Mouse (Mus musculus) stomach, embryonic 14.5 days (tissue): ENCODE data around the gene Gm11084. TPM values are rescaled to one million over a fixed set of nuclear protein-coding genes. Genes with fewer than 3 reads are reported as not detected.
A peak's percentile ranks its signal among the peaks of the same experiment; 100 is the strongest.

Experiments used
- ATAC-seq: fragments of 200-750 bp; cut with Nextera tagmentation; 2 replicates; pipeline ENCODE4 v1.8.0; 2017; ENCODE audit warnings: low read depth, moderate TSS enrichment; ENCODE audit not compliant: insufficient number of reproducible peaks, insufficient read depth, low FRiP score
- H3K27ac ChIP-seq: fragments of 300-500 bp; sonication (generic); 2 replicates; pipeline ENCODE4 v1.5.1; 2014; ENCODE audit warnings: mild to moderate bottlenecking, low read length, moderate library complexity, mixed read lengths
- H3K27me3 ChIP-seq: fragments of 300-500 bp; sonication (generic); 2 replicates; pipeline ENCODE4 v1.6.1; 2014; ENCODE audit warnings: low read length, control low read depth, mixed read lengths; ENCODE audit not compliant: control insufficient read depth, insufficient read depth
- H3K36me3 ChIP-seq: fragments of 300-500 bp; sonication (generic); 2 replicates; pipeline ENCODE4 v1.6.1; 2014; ENCODE audit warnings: mild to moderate bottlenecking, control low read depth, low read length, moderate library complexity, mixed read lengths; ENCODE audit not compliant: control insufficient read depth, insufficient read depth
- H3K4me1 ChIP-seq: fragments of 300-500 bp; sonication (generic); 2 replicates; pipeline ENCODE4 v1.6.1; 2014; ENCODE audit warnings: low read length, control low read depth, mixed read lengths; ENCODE audit not compliant: control insufficient read depth, insufficient read depth
- H3K4me2 ChIP-seq: fragments of 300-500 bp; sonication (generic); replicated peaks from 2 replicates; pipeline ENCODE4 v1.6.1; 2014; ENCODE audit warnings: low read depth, low read length, control low read depth
- H3K4me3 ChIP-seq: fragments of 300-500 bp; sonication (generic); 2 replicates; pipeline ENCODE4 v1.5.1; 2014; ENCODE audit warnings: low read depth, low read length, control low read depth
- H3K9ac ChIP-seq: fragments of 300-500 bp; sonication (generic); replicated peaks from 2 replicates; pipeline ENCODE4 v1.6.1; 2014; ENCODE audit warnings: low read depth, mild to moderate bottlenecking, control low read depth, low read length, moderate library complexity, mixed read lengths
- H3K9me3 ChIP-seq: fragments of 300-500 bp; sonication (generic); 2 replicates; pipeline ENCODE4 v1.6.1; 2016; ENCODE audit warnings: low read depth, low read length, control low read depth; ENCODE audit not compliant: control insufficient read depth
- WGBS: fragments of 180-500 bp; shearing (Covaris S2); extraction: QIAGEN DNeasy Blood & Tissue Kit; methylation state at CpG from one replicate; pipeline ENCODE4 v1.1.7; 2014; 5-methylcytosine and 5-hydroxymethylcytosine counted together
- polyA plus RNA-seq: library from polyadenylated mRNA; unstranded; fragments of >200 nt; fragmentation: Nextera tagmentation; extraction: Ambion mirVana; gene quantifications from 2 replicates; pipeline ENCODE4 v1.2.1, GENCODE M21; 2014

The Gm11084 gene
- polyA plus RNA-seq, 1 experiment from 2014 or later: not detected

DNA sequence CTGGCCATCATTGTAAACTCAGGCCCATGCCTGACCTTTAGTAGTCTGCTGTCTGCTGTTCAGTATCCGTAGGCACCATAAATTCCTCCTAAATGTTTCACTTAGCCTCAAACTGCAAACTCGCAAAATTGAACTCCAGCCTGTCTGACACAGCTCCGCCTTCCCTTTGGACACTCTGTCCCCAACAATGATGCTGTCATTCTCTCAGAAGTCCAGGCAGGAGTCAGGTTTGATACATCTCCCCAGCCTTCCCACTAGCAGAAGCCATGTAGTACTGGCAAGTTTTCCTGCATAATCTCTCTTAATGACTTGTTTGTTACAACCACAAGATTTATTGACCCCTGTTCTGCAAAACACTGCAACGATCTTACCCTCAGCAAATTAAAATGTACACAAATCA lies 1.7 kb downstream of the Gm11084 start:
- Histone ChIP-seq H3K4me1 (no peaks in the 10 kb centered on the region), H3K4me2 (no peak overlapping the region), H3K27ac (no peak overlapping the region), H3K36me3 (no peaks in the 10 kb centered on the region), H3K27me3 (no peaks in the 10 kb centered on the region), H3K9me3 (peaks cover 4% of the 10 kb centered on the region; the same call in 1 of the 2 replicates), H3K4me3 (no peak overlapping the region), H3K9ac (no peak overlapping the region)
- no peak for ATAC-seq
- 57% methylated on average over 4 of the region's 4 CpGs for WGBS

DNA sequence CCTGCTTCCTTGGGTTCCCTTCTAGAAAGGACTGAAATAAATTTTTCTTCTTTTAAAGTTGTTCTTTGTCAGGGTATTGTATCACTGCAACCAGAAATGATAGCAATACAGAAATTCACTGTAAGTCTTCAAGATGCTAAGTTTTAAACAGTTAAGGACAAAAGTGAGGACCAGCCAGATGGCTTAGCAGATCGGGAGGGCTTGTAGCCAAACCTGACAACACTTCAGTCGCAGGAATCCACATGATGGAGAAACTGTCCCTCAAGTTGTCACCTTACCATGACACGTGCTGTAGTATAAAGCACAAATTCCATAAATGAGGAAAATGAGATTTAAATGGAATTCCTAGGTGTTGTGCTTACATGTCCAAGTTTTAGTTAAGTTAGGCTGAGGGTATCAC lies 3.3 kb downstream of the Gm11084 start:
- Histone ChIP-seq H3K4me3 (no peak overlapping the region), H3K4me1 (no peaks in the 10 kb centered on the region), H3K36me3 (no peaks in the 10 kb centered on the region), H3K4me2 (no peak overlapping the region), H3K9me3 (no peaks in the 10 kb centered on the region; the same call in 1 of the 2 replicates), H3K27me3 (no peaks in the 10 kb centered on the region), H3K9ac (no peak overlapping the region), H3K27ac (no peak overlapping the region)
- WGBS: 84% methylated on average over 3 of the region's 3 CpGs
- ATAC-seq: no peak

DNA sequence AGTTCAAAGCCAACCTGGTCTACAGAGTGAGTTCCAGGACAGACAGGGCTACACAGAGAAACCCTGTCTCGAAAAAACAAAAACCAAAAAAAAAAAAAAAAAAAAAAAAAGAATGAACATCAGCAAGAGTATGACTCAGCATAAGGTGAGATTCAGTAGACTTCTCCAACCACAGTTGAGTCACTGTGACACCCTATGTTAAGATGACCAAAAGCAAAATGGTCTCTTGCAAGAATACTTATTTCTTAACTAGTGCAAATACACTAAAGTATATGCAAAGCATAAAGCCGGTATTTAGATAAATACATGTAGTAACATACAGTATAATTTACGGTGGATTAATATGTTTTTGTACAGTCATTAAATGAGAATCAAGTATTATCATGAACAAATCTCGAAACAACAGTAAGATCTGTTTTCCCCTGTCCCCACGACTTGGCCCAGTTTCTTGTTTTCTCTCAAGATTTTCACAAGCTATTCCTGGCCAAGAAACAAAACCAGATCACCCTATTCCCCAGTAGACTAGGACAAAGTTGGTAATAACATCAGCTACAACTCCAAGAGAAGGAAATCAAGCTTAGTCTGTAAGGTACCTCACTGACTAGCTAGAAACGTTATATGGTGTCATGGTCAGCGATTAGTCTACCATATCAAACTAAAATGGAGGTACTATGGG lies 4.3 kb downstream of the Gm11084 start:
- no peak overlapping the region for H3K27ac ChIP-seq
- H3K9me3 ChIP-seq: no peaks in the 10 kb centered on the region
- no peak overlapping the region for H3K4me3 ChIP-seq
- H3K27me3 ChIP-seq: no peaks in the 10 kb centered on the region
- ATAC-seq: no peak
- WGBS: 92% methylated on average over 7 of the region's 7 CpGs
- H3K4me1 ChIP-seq: no peaks in the 10 kb centered on the region
- no peaks in the 10 kb centered on the region for H3K36me3 ChIP-seq
- H3K9ac ChIP-seq: no peak overlapping the region
- H3K4me2 ChIP-seq: no peak overlapping the region

DNA sequence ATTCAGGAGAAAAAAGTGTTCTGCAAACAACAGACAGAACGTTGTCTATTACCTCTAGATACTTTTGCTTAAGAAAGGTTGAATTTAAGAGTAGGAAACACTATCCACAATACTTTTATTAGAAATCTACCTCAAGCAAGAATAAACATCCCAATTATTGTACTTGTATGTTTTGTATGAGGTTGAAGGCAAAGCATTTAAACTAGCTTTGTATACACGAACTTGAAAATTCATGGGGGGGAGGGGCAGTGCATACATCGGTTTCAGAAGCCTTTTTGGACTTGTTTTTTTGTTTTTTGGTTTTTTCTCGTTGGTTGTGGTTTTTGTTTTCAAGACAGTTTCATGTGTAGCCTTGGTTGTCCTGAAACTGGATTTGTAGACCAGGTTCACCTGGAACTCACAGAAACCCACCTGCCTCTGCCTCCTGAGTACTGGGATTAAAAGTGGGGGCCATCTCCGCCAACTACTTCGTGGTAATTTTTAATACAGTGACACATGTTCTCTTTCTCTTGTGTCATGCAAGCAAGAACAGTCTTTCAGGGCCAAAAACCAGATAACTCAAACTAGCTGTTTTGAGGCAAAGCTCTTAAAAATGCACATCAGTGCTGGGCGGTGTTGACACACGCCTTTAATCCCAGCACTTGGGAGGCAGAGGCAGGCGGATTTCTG lies 4.9 kb downstream of the Gm11084 start:
- H3K9ac ChIP-seq: no peak overlapping the region

DNA sequence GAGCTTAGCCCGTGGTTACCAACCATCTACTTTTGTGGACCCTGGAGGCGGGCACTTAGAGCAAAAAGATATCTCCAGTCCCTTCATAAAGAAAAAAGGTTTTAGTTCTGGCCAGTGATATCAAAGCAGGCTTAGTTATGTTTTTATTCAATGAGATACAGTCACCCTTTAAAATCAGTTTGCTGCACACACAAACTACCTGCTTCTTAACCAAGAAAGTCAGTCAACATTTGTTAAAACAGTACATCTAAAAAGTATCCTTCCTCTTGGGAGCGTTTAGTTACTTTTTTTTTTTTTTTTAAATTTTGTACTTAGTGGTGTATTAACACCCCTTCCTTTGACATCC lies 5.5 kb downstream of the Gm11084 start:
- H3K27ac ChIP-seq: peak overlapping the region; percentile 100
- ATAC-seq: no peak
- H3K4me3 ChIP-seq: peak overlapping the region; percentile 98
- no peaks in the 10 kb centered on the region for H3K9me3 ChIP-seq
- WGBS: 14% methylated on average over 3 of the region's 3 CpGs
- peak overlapping the region; percentile 50 for H3K4me2 ChIP-seq
- H3K9ac ChIP-seq: peak overlapping the region; percentile 99
- H3K4me1 ChIP-seq: peaks cover 1% of the 10 kb centered on the region; the same call in 1 of the 2 replicates
- no peaks in the 10 kb centered on the region; the same call in 1 of the 2 replicates for H3K36me3 ChIP-seq
- H3K27me3 ChIP-seq: no peaks in the 10 kb centered on the region

More for the DNA sequence above, 4.9 kb downstream of the Gm11084 start:
- peak overlapping the region; percentile 98 for H3K4me3 ChIP-seq
- H3K27ac ChIP-seq: peak overlapping the region; percentile 100; the same call in 1 of the 2 replicates
- no peaks in the 10 kb centered on the region for H3K27me3 ChIP-seq
- ATAC-seq: no peak
- no peaks in the 10 kb centered on the region for H3K36me3 ChIP-seq
- peak overlapping the region; percentile 50 for H3K4me2 ChIP-seq
- WGBS: 76% methylated on average over 9 of the region's 9 CpGs
- no peaks in the 10 kb centered on the region for H3K9me3 ChIP-seq
- no peaks in the 10 kb centered on the region for H3K4me1 ChIP-seq

DNA sequence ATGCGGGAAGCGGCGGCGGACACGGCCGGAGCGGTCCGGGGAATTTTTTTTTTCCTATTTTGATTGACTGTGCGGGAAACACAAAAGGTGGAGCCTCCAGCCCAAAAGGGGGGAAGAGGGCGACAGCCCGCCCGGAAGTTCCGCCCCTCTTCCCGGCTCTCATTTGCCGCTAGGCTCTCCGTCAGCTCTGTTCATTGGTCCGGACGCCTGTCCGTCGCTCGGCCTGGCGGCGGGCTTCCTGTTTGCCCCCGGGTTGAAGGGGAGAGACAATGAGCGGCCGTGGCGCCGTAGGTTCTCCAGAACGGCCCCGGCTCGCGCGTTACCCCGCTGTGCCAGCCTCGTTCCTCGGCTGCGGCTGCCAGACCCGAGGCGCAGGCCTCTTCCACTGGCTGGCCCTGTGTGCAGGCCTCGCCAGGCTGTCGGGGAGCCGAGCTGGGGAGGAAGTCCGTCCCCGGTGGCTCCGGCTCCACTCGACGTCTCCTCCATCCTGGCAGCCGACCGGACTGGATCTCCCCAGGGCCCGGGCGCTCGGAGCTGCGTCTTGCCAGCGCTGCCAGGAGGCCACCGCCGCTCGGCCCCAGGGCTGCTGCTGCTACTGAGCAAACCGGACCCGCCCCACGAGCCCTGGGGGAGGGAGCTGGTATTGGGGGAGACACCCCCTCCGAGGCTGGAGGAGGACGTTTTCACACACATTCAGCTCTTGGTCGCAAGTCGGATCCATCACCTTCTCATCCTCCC lies 6.0 kb downstream of the Gm11084 start, which contains the start of gene Sp3:
Gene Sp3, minus strand, starts transcription at position 110 of the 738 bp plus-strand sequence.
- Histone ChIP-seq H3K36me3 (no peaks in the 10 kb centered on the region; the same call in 1 of the 2 replicates), H3K4me3 (peak within 1 kb of the TSS; percentile 98), H3K9ac (peak within 1 kb of the TSS; percentile 99), H3K9me3 (no peaks in the 10 kb centered on the region), H3K4me1 (peaks cover 7% of the 10 kb centered on the region), H3K27ac (peak within 1 kb of the TSS; percentile 100), H3K27me3 (no peaks in the 10 kb centered on the region), H3K4me2 (peak within 1 kb of the TSS; percentile 50)
- WGBS: under 1% methylated on average over 63 of the region's 64 CpGs
- ATAC-seq: peak; percentile 88

DNA sequence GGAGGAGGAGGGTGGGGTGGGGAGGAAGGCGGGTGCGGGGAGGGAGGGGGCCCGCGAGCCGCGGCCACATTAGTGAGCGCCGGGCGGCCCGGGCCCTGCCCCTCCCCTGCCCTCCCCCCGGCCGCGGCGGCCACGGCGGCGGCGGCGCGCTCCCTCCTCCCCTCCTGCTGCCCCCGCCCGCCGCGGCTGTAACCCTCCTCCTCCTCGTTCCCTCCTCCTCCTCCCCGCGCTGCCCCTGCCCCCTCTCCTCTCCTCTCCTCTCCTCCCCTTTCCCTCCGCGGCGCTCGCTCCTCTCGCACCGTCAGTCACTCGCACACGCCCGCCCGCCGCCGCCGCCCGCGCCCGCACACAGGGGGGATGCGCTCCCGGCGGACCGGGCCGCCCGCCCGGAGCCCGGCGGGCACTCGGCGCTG lies 6.9 kb downstream of the Gm11084 start:
- under 1% methylated on average over 24 of the region's 54 CpGs for WGBS
- peak; percentile 67 for ATAC-seq
- H3K27ac ChIP-seq: peak overlapping the region; percentile 100
- no peaks in the 10 kb centered on the region for H3K27me3 ChIP-seq
- peak overlapping the region; percentile 99 for H3K9ac ChIP-seq
- peak overlapping the region; percentile 98 for H3K4me3 ChIP-seq
- H3K4me1 ChIP-seq: peaks cover 8% of the 10 kb centered on the region
- H3K4me2 ChIP-seq: 0 out of 2 replicates have a peak overlapping the region, but pooled peaks have one; percentile 5
- no peaks in the 10 kb centered on the region for H3K9me3 ChIP-seq
- no peaks in the 10 kb centered on the region; the same call in 1 of the 2 replicates for H3K36me3 ChIP-seq

DNA sequence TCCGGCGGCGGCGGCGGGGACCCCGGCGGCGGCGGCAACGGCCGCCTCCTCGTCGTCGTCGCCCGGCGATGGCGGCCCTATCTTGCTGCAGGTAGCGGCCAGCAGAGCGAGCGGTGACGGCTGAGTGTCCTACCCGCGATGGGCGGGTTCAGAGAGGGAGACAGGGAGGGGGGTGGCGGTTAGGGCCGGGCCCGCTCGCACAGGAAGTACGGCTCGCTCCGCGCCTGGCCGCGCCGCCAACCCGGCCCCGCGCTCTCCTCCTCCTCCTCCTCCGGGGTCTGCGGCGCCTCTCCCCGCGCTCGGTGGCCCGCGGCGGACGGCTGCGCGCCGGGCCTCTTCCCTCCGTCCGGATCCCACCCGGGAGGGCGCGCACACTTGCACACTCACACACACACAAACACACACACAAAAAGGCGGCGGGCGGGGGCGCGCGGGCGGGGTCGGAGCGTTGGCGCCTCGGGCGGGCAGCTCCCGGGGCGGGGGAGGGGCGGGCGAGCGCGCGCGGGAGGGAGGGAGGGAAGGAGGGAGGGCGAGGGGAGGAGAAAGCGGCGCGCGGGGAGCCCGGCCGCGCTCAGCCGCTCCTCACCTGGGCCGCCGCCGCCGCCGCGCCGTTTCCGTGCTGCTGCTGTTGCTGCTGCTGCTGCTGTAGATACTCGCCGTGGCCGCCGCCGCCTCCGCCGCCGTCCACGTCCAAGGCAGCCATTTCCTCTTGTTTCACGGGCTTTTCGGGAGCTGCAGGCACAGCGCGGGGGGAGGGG lies 7.4 kb downstream of the Gm11084 start:
- under 1% methylated on average over 55 of the region's 107 CpGs for WGBS
- Histone ChIP-seq H3K4me1 (peaks cover 8% of the 10 kb centered on the region), H3K27ac (peak overlapping the region; percentile 100), H3K4me3 (peak overlapping the region; percentile 98), H3K27me3 (no peaks in the 10 kb centered on the region), H3K9me3 (no peaks in the 10 kb centered on the region), H3K4me2 (peak overlapping the region; percentile 76), H3K9ac (peak overlapping the region; percentile 99), H3K36me3 (no peaks in the 10 kb centered on the region; the same call in 1 of the 2 replicates)
- ATAC-seq: peak; percentile 81
